33 mouse cellular contexts compared by ENCODE assay signal in the genomic region with DNA sequence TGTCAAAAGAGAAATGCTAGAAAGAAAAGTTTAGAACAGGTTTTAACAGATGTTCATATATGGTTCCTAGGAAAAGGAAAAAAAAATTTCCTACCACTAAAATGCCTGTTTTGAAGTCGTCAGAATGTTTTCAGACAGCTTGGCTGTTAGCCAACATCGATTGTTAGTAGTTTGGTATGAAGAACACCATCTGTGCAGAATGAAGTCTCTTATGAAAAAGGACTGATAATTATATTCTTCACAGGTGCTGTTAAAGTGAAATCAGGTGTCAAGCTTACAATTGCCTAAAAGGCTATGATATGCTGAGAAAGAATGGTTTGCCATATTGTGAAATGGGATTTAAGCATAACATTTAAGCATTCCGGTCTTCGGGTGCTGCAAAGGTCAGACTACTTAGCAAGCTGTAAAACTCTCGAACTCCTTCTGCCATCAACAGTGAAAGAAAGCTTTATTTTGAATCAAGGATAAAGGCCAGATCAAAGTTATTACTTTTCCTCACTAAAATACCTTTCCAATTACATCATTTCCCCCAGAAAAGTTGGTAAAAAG. TPM values are rescaled to one million over a fixed set of nuclear protein-coding genes. Genes with fewer than 3 reads are reported as not detected.
A peak's percentile ranks its signal among the peaks of the same experiment; 100 is the strongest.
DNase-seq lines count a peak whose midpoint lies in the region; ATAC-seq and TF ChIP-seq lines count a peak whose summit lies in the region.
"Had no signal": no experiment of that assay in that cellular context is flagged by ENCODE, and none has a peak within 500 bp of the region (broad histone marks: within the 10 kb centered on the region; RNA-seq: fewer than 3 reads in every experiment).

No protein-coding gene starts in this region.

- H3K9ac ChIP-seq in embryonic facial prominence, embryonic 11.5 days (replicated peaks; ENCODE audit: low read length): no peak overlapping the region
- H3K9ac ChIP-seq in limb, embryonic 13.5 days: no peak overlapping the region
- no peak overlapping the region for H3K9ac ChIP-seq in midbrain, postnatal 0 days (replicated peaks; ENCODE audit: low read length, poor library complexity, severe bottlenecking)
- H3K9ac ChIP-seq in midbrain, embryonic 16.5 days (ENCODE audit: low read depth, low read length): no peak overlapping the region
- H3K9ac ChIP-seq: embryonic facial prominence, embryonic 12.5 days; forebrain, embryonic 13.5 days; heart, embryonic 13.5 days; intestine, embryonic 15.5 days; liver, embryonic 12.5 days; liver, postnatal 0 days; stomach, embryonic 15.5 days had no signal

- no peak overlapping the region for H3K4me2 ChIP-seq in embryonic facial prominence, embryonic 11.5 days (ENCODE audit: low read depth, low read length)
- H3K4me2 ChIP-seq in limb, embryonic 13.5 days (replicated peaks): no peak overlapping the region
- H3K4me2 ChIP-seq in midbrain, postnatal 0 days (ENCODE audit: low read depth, low read length, poor library complexity, severe bottlenecking): no peak overlapping the region
- no peak overlapping the region for H3K4me2 ChIP-seq in midbrain, embryonic 16.5 days (ENCODE audit: low read length)
- H3K4me2 ChIP-seq: embryonic facial prominence, embryonic 12.5 days; forebrain, embryonic 13.5 days; heart, embryonic 13.5 days; intestine, embryonic 15.5 days; liver, embryonic 12.5 days; stomach, embryonic 15.5 days had no signal

- TF ChIP-seq CTCF in midbrain, postnatal 0 days (IDR thresholded peaks at IDR 0.05): no peak

- DNase-seq in embryonic facial prominence, embryonic 11.5 days (ENCODE audit: low spot score): peak; percentile 34
- DNase-seq in embryonic facial prominence, embryonic 10.5 days (ENCODE audit: low spot score): no peak
- DNase-seq in limb, embryonic 10.5 days (ENCODE audit: low spot score): no peak
- peak; percentile 10 for DNase-seq in midbrain, postnatal 0 days (ENCODE audit: low spot score)
- DNase-seq in ovary, postnatal 36 days (ENCODE audit: low spot score): no peak
- DNase-seq: adrenal gland, adult 2 months; adrenal gland, postnatal 36 days; cerebellum, adult 8-10 months; cerebellum, postnatal 25 days; gastrocnemius, postnatal 10 days; heart, postnatal 10 days; kidney, adult 2 months; kidney, postnatal 36 days; left cerebral cortex, postnatal 4 days; liver, postnatal 0 days; retina, postnatal 1 day; right cerebral cortex, postnatal 14 days; thymus, postnatal 14 days had no signal

- no peaks in the 10 kb centered on the region for H3K9me3 ChIP-seq in embryonic facial prominence, embryonic 11.5 days (replicated peaks; ENCODE audit: control insufficient read depth, low read length)
- H3K9me3 ChIP-seq in embryonic facial prominence, embryonic 10.5 days: no peaks in the 10 kb centered on the region
- no peaks in the 10 kb centered on the region for H3K9me3 ChIP-seq in limb, embryonic 13.5 days
- H3K9me3 ChIP-seq in limb, embryonic 10.5 days (replicated peaks): no peaks in the 10 kb centered on the region
- H3K9me3 ChIP-seq in midbrain, postnatal 0 days (ENCODE audit: low read length): no peaks in the 10 kb centered on the region
- H3K9me3 ChIP-seq in midbrain, embryonic 16.5 days (replicated peaks; ENCODE audit: control insufficient read depth, low read length, poor library complexity, severe bottlenecking): no peaks in the 10 kb centered on the region
- H3K9me3 ChIP-seq: embryonic facial prominence, embryonic 12.5 days; forebrain, embryonic 13.5 days; heart, embryonic 13.5 days; intestine, embryonic 15.5 days; liver, embryonic 12.5 days; midbrain, embryonic 10.5 days; stomach, embryonic 15.5 days had no signal

- 0 out of 2 replicates have a peak, but pooled peaks have one; percentile 52 for ATAC-seq in embryonic facial prominence, embryonic 11.5 days (replicated peaks; ENCODE audit: insufficient number of reproducible peaks, low FRiP score, low TSS enrichment, low read depth)
- peak; percentile 51; the same call in 1 of the 2 replicates for ATAC-seq in limb, embryonic 13.5 days (ENCODE audit: low FRiP score, low read depth)
- no peak for ATAC-seq in midbrain, postnatal 0 days (ENCODE audit: low FRiP score)
- ATAC-seq in midbrain, embryonic 16.5 days: no peak
- ATAC-seq: activated CD4-positive, CD25-positive, alpha-beta regulatory T cell, adult 4 months; forebrain, embryonic 13.5 days; hindbrain, embryonic 16.5 days; intestine, embryonic 15.5 days; liver, embryonic 12.5 days; liver, postnatal 0 days; lung, postnatal 0 days had no signal

- H3K4me3 ChIP-seq in embryonic facial prominence, embryonic 11.5 days (ENCODE audit: low read depth, low read length): no peak overlapping the region
- H3K4me3 ChIP-seq in embryonic facial prominence, embryonic 10.5 days: no peak overlapping the region
- no peak overlapping the region for H3K4me3 ChIP-seq in limb, embryonic 13.5 days
- H3K4me3 ChIP-seq in limb, embryonic 10.5 days: no peak overlapping the region
- no peak overlapping the region for H3K4me3 ChIP-seq in midbrain, postnatal 0 days (ENCODE audit: low read depth, low read length)
- no peak overlapping the region for H3K4me3 ChIP-seq in midbrain, embryonic 16.5 days (ENCODE audit: low read depth, low read length)
- H3K4me3 ChIP-seq: embryonic facial prominence, embryonic 12.5 days; forebrain, embryonic 13.5 days; heart, embryonic 13.5 days; intestine, embryonic 15.5 days; layer of hippocampus, adult 2 months; liver, embryonic 12.5 days; midbrain, embryonic 10.5 days; stomach, embryonic 15.5 days had no signal

- no peaks in the 10 kb centered on the region for H3K4me1 ChIP-seq in embryonic facial prominence, embryonic 11.5 days (ENCODE audit: control insufficient read depth, insufficient read depth, low read length)
- no peaks in the 10 kb centered on the region for H3K4me1 ChIP-seq in embryonic facial prominence, embryonic 10.5 days
- no peaks in the 10 kb centered on the region for H3K4me1 ChIP-seq in limb, embryonic 13.5 days
- no peaks in the 10 kb centered on the region for H3K4me1 ChIP-seq in limb, embryonic 10.5 days
- H3K4me1 ChIP-seq in midbrain, postnatal 0 days (ENCODE audit: insufficient read depth, low read length): no peaks in the 10 kb centered on the region
- no peaks in the 10 kb centered on the region for H3K4me1 ChIP-seq in midbrain, embryonic 16.5 days (ENCODE audit: control insufficient read depth, insufficient read depth, low read length)
- H3K4me1 ChIP-seq: embryonic facial prominence, embryonic 12.5 days; heart, embryonic 13.5 days; intestine, embryonic 15.5 days; liver, embryonic 12.5 days; midbrain, embryonic 10.5 days; stomach, embryonic 15.5 days had no signal

- no peaks in the 10 kb centered on the region for H3K36me3 ChIP-seq in embryonic facial prominence, embryonic 11.5 days (replicated peaks; ENCODE audit: control insufficient read depth, insufficient read depth, low read depth, low read length)
- H3K36me3 ChIP-seq in embryonic facial prominence, embryonic 10.5 days (replicated peaks): no peaks in the 10 kb centered on the region
- no peaks in the 10 kb centered on the region for H3K36me3 ChIP-seq in limb, embryonic 13.5 days
- no peaks in the 10 kb centered on the region for H3K36me3 ChIP-seq in limb, embryonic 10.5 days
- H3K36me3 ChIP-seq in midbrain, postnatal 0 days (ENCODE audit: insufficient read depth, low read length): no peaks in the 10 kb centered on the region
- no peaks in the 10 kb centered on the region for H3K36me3 ChIP-seq in midbrain, embryonic 16.5 days (ENCODE audit: control insufficient read depth, insufficient read depth, low read length)
- H3K36me3 ChIP-seq: embryonic facial prominence, embryonic 12.5 days; heart, embryonic 13.5 days; intestine, embryonic 15.5 days; liver, embryonic 12.5 days; midbrain, embryonic 10.5 days; stomach, embryonic 15.5 days had no signal

- no peak overlapping the region for H3K27ac ChIP-seq in embryonic facial prominence, embryonic 11.5 days (replicated peaks; ENCODE audit: low read depth, low read length)
- H3K27ac ChIP-seq in embryonic facial prominence, embryonic 10.5 days (replicated peaks): no peak overlapping the region
- H3K27ac ChIP-seq in limb, embryonic 13.5 days: no peak overlapping the region
- H3K27ac ChIP-seq in limb, embryonic 10.5 days: no peak overlapping the region
- no peak overlapping the region for H3K27ac ChIP-seq in midbrain, postnatal 0 days (ENCODE audit: low read depth, low read length)
- H3K27ac ChIP-seq in midbrain, embryonic 16.5 days (ENCODE audit: low read length): no peak overlapping the region
- H3K27ac ChIP-seq: embryonic facial prominence, embryonic 12.5 days; forebrain, embryonic 13.5 days; heart, embryonic 13.5 days; intestine, embryonic 15.5 days; layer of hippocampus, adult 2 months; liver, embryonic 12.5 days; midbrain, embryonic 10.5 days; stomach, embryonic 15.5 days had no signal

- 50% methylated on average over 5 of the region's 5 CpGs for WGBS in embryonic facial prominence, embryonic 11.5 days
- WGBS in embryonic facial prominence, embryonic 10.5 days: 80% methylated on average over 5 of the region's 5 CpGs
- 9% methylated on average over 5 of the region's 5 CpGs for WGBS in limb, embryonic 13.5 days
- WGBS in limb, embryonic 10.5 days: 70% methylated on average over 5 of the region's 5 CpGs
- WGBS in midbrain, postnatal 0 days: 63% methylated on average over 5 of the region's 5 CpGs
- 64% methylated on average over 5 of the region's 5 CpGs for WGBS in midbrain, embryonic 16.5 days

- H3K27me3 ChIP-seq in embryonic facial prominence, embryonic 11.5 days (ENCODE audit: control insufficient read depth, insufficient read depth, low read length): no peaks in the 10 kb centered on the region
- no peaks in the 10 kb centered on the region for H3K27me3 ChIP-seq in embryonic facial prominence, embryonic 10.5 days (replicated peaks; ENCODE audit: low read depth, poor library complexity, severe bottlenecking)
- no peaks in the 10 kb centered on the region for H3K27me3 ChIP-seq in limb, embryonic 13.5 days
- H3K27me3 ChIP-seq in limb, embryonic 10.5 days (ENCODE audit: low read depth, poor library complexity, severe bottlenecking): no peaks in the 10 kb centered on the region
- H3K27me3 ChIP-seq in midbrain, postnatal 0 days (ENCODE audit: insufficient read depth, low read length): no peaks in the 10 kb centered on the region
- H3K27me3 ChIP-seq in midbrain, embryonic 16.5 days (ENCODE audit: control insufficient read depth, insufficient read depth, low read depth, low read length): no peaks in the 10 kb centered on the region
- H3K27me3 ChIP-seq: CH12.LX; embryonic facial prominence, embryonic 12.5 days; forebrain, embryonic 13.5 days; heart, embryonic 13.5 days; intestine, embryonic 15.5 days; liver, embryonic 12.5 days; stomach, embryonic 15.5 days had no signal

RNA-seq across cellular contexts. Expression of gene Agmo, which starts 52.4 kb away (rescaled TPM):
- polyA plus RNA-seq in embryonic facial prominence, embryonic 11.5 days (2014; fragmentation: Nextera tagmentation; extraction: Ambion mirVana): 0.25 and 0.67 TPM in 2 replicates
- 0.18 TPM in 1 of 2 replicates, not detected in the other for polyA plus RNA-seq in embryonic facial prominence, embryonic 10.5 days (2016; fragmentation: Nextera tagmentation; extraction: Ambion mirVana)
- polyA plus RNA-seq in limb, embryonic 13.5 days (2015; fragmentation: Nextera tagmentation; extraction: Ambion mirVana): 0.38 and 0.51 TPM in 2 replicates
- polyA plus RNA-seq in limb, embryonic 10.5 days (2016; fragmentation: Nextera tagmentation; extraction: Ambion mirVana): 0.14 and 0.15 TPM in 2 replicates
- 2.0 and 2.5 TPM in 2 replicates for total RNA-seq in midbrain, postnatal 0 days (2014; rRNA removed)
- 2.1 and 2.2 TPM in 2 replicates for polyA plus RNA-seq in midbrain, postnatal 0 days (2015; fragmentation: Nextera tagmentation; extraction: Ambion mirVana)
- 0.63 and 0.79 TPM in 2 replicates for polyA plus RNA-seq in midbrain, embryonic 16.5 days (2015; fragmentation: Nextera tagmentation; extraction: Ambion mirVana)
- total RNA-seq: ES-E14 had no signal

Comparison
In these comparisons a context has a peak if more than half of its experiments do, and no peak if none do; other contexts are left out.
1. DNase-seq: peak in embryonic facial prominence, embryonic 11.5 days (single experiment) and midbrain, postnatal 0 days (single experiment); none in embryonic facial prominence, embryonic 10.5 days (single experiment), limb, embryonic 10.5 days (single experiment) and ovary, postnatal 36 days (single experiment).
2. ATAC-seq: peak in embryonic facial prominence, embryonic 11.5 days (single experiment) and limb, embryonic 13.5 days (single experiment); none in midbrain, postnatal 0 days (single experiment) and midbrain, embryonic 16.5 days (single experiment).